Mouse (Mus musculus) adrenal gland (tissue): ENCODE measurements at regions not wholly inside any gene's neighbourhood (a gene's known extent, or its start where the extent isn't known, plus 50 kb on each side); places are given as distances from the start of the nearest gene placed in this dataset.

Source experiments
- intact Hi-C: fragments of 180-260 bp; cut with DNase I; formaldehyde crosslinking; loops from one replicate; pipeline ENCODE4 v1.15.1; 2025

DNA sequence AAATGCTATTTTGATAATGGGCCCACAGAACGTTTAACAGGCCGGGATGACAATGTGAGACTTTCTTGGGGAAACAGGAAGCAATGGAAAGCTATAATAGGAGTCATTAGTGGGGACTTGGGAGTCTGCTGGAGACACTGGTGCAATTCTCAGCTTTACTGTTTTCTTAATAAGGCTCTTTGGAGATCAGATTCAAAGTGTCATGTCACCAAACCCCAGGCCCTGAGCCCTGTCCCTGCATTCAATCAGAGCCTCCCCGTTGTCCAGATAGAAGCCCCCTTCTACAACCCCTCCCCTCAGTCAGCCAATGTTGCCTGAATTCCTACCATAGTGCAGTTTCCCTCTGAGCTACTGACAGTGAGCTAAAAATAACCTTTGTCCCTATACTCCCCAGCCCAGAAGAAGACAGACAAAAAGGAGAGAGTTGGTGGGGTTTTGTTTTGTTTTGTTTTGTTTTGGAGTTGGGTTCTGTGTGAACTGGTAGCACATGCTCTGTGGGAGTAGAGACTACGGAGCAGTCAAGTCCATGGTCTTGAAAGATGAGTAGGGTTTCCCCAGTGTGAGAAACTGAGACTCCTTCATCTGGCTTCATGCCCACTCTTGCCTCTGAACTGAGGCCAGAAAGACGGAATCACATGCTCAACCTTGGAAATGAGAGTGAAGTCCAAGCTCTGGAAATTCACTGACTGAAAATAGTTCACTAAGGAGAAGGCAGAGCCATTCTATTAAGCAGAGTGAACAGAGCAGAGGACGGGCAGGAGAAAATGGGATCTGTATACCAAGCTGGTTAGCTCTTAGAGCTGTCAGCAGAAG is 267.3 kb downstream of the Gm826 start:
- intact Hi-C loops = no loop called here

DNA sequence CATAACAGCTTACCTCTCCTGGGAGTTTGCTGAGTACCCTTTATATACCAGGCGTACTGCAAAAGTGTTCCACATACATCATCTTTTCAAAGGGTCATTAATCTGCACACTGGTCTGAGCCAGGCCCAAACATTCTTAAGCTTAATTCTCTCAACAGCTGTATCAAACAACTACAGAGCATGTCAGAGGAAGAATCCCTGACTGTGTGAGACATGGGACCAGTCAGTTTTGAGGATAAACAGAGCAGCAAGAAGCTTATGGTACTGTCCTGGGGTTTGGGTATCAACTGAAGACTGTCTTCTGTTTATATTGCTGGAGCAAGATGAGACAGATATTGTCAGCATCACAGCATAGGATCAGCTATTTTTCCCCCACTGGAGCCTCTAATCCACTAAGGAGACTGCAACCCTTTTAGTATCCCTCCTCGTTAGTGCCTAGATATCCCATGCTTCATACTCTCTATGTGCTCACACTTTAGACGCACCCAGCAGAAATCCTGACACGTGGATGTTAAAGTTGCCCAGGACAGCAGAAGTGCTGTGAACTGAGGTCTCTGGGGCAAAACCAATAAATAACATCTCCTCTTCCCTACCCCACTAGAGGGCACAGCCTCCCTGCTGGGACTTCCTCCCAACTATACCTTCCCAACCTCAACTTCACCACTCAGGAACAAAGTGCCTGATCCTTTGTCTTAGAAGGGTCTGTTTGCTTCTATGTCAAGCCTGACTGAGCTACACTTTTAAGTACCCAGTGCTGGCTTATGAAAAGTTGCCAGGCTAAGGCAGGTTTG is 271.6 kb downstream of the Gm826 start:
- intact Hi-C loops = loop anchor here (5.0 kb wide), 1 partner anchor 305 kb away; the partner anchor contains the start of gene Mafb

DNA sequence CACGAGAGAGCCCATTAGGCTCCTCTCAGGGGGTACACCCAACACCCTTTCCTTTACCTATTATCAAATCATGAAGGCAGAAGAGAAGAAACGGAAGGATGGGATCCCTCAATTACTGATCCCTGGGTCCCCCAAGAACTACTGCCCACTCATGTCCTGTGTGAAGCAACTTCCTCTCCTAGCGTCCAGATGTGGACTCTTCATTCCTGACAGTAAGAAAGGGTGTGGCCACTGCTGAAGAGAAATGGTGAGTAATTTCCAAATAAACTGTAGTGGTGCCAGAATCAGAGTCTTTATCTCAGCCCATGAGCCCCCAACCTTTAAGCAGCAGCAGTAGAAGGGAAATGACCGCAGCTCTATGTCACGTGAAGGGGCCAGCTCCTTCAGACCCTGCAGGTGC is 273.9 kb downstream of the Gm826 start:
- intact Hi-C loops = loop anchor here (5.0 kb wide), 1 partner anchor 307 kb away; the partner anchor contains the start of gene Mafb

DNA sequence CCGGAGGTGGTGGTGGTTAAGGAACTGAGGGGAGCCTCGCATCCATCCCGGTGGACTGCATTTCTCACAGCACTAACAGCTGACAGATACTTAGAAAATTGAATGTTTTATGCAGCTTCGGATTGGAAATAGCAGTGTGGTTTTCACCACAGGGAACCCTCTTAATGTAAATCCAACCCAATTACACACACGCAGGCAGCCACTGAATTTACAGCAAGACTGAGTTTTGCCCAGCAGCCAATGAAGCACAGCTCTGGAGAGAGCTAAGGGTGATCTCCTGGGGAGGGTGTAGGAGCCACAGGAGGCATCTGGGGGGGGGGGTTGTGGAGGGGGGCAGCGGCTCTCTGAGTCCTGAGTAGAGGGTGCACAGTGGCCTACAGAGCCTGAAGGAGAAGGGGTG is 276.8 kb downstream of the Gm826 start:
- intact Hi-C loops = no loop called here

DNA sequence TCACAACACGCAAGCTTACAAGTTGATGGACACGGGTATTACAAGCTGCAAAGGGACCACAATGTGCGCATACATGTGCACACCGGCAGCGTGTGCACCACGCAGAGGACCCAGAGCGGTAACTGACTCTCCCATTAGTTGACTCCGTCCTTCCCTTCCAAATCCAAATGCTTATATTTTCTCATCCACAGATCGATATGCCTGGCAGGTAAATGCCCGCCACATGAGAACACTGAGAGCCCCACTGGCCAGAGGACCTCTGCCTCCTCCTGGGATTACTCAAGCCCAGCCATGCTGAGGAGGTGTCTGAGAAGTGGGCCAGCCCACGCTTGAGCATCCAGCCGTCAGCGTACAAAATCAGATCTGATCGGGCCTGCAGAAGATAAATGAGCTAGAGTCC is 279.6 kb downstream of the Gm826 start:
- intact Hi-C loops = no loop called here

DNA sequence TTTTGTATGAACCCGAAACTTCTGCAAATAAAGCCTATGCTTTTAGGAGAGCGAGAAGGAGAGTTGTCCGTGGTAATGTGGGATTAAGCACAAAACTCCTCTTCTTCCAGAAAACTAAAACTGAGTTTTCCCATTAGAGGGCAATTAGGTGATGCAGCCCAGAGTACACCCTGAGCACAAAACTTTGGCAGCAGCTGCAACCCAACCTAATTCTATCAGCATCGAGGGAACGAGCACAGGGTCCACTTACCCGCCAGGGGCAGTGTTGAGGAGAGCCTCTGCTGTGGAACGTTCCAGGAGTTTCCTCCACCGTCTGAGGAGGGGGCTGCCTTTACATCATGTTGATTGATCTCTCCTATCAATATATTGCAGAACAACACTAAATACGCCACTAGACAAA is 285.7 kb downstream of the Gm826 start:
- intact Hi-C loops = no loop called here

DNA sequence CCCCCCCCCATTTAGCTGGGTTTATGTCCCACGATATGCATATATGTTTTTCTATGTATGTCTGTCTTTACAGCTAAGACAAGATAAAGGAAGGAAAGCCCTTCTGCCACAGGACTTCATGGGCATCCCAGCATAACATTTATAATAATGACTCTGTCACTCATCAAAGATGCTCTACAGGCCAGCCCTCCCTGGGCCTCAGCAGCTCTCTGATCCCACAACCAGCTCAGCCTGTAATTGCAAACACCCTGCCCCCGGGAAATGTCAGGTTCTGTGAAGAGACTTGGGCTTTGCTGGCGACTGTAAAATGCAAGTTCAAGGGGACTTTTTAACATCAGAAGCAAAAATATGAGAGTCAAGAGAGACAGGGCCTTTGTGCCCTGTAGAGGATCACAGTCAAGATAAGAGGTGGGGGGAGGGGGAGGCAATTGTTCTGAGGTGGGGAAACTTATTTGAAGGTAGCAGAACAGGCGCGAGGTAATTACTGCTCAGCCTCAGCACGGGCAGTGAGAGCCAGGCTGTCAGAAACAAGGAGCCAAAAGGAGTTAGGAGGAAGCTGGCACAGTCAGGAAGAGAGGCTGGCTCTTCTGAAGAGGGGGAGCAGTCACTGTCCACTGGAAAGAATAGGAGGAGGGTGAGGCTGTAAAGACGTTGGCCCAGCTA is 286.9 kb downstream of the Gm826 start:
- intact Hi-C loops = no loop called here

DNA sequence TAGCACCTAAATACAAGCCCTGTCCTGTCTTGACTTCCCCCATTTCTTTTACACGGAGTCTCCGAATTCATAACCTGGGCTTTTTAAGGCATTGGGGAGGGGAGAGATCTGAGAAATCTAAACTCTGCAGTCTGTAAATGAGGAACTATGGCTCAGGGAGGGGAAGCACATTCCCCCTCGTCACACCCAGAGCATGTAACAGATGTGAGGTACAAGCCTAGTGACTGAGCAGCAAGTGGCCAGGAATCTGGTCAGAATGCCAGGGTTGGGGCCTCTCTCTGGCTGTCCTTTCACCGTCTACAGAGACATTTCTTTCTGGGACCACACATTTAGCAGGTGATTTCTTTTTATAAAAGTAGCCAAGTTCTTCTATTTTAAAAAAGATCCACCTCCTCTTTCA is 289.4 kb downstream of the Gm826 start:
- intact Hi-C loops = no loop called here

DNA sequence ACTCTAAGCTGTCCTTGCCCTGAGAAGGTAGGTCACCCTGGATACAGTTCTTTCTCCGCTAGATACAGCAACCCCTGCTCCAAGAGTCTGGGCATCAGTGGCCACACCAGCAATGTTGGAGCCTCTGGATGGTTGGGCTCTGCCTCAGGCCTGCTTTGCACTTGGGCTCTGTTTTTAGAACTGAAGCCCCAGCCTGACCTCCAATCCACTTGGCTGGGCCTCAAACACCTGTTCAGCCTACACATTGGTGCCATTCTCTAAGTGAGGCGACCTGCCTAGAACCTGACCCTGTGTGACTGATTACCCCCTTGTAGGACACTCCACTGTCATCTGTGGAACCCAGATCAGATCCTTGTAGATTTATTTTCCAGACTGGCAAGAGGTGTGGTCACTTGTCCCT is 289.8 kb downstream of the Gm826 start:
- intact Hi-C loops = no loop called here

DNA sequence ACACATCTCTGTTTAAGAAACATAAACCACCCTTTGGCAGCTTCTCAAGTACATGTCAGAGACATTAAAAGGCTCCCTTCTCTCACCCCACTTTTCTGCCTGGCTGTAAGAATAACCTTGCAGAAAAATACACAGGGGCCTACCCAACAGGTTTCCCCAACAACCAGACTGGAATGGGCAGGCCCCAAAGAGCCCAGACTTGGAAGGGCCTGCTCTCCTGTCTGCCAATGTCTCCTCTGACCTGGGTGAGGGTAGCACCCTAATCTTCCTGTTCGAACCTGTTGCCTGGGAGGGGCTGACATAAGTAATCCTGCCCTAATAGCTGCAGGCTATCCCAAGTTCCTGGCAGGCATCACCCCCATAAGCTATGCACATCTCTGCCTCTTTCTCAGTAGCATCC is 304.5 kb downstream of the Gm826 start:
- intact Hi-C loops = no loop called here

DNA sequence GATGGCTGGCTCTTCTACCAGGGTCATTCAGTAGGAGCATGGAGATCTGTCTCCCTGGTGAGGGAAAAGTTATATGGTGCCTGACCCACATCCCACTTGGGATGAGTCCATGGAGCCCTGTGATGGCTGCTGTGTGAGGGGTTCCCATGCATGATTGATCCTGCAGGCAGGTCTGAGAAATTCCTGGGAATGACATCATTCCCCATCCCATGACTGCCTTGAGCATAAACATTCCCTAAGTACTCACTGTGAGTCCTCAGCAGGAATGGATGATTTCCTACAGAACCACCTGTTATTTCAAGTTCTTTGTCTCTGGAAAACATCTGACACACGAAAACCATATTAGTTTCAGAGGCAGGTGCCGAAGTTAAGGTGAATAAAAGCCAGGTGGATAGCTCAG is 305.5 kb downstream of the Gm826 start:
- intact Hi-C loops = no loop called here

DNA sequence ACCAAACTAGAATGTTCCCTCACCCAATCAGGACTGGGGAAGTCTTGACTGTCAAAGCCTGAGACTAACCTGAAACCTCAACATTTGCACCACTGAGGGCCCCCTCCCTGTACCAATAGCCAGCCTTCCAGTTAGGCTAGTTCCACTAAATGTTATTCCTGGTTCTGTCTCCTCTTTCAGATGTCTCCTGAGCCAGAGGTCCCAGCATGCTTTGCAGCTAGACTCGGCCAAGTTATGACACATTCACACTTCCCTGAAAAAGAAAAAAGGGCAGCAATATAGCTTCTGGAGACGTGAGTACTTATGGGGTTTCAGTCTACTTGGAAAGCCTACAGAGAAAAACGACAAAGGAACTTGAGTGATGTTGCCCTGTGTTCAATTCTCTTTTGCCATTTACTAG is 308.1 kb downstream of the Gm826 start:
- intact Hi-C loops = no loop called here

DNA sequence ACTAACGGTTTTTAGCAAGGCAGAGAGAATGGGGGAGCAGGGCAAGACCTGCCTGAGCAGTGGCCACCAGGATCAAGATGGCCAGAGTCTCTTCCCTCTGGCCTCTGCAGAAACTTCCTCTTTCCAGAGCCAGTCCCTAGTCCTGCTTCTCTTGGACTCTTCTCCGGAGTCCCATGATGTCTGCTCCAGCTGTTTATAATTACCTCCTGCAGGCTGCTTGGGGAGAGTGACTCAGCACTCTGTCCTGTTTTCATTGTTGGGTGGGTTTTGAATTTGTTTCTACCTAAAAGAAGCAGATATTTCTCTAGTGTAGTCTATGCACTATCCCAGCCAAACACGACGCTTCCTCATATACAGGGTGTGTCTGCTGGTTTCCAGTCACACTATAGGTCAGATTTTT is 312.4 kb downstream of the Gm826 start:
- intact Hi-C loops = no loop called here

DNA sequence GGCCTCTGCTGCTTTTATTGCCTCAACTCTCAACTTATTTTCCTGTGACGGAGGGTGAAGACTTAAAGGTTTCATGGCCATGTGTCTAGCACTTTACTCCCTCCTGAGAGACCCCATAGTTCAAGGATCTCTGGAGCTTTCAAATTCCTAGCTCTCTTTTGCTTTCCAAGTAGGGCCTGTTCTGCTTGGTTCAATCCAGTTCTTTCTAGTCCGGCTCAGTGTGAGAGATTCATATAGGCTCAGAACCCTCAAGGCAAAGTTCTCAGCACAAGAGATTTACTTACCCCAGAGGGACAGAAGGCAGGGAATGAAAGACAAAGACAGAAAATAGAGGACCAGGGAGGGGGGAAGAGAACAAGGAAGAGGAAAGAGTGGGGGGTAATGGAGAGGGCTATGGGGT is 313.1 kb downstream of the Gm826 start:
- intact Hi-C loops = no loop called here

DNA sequence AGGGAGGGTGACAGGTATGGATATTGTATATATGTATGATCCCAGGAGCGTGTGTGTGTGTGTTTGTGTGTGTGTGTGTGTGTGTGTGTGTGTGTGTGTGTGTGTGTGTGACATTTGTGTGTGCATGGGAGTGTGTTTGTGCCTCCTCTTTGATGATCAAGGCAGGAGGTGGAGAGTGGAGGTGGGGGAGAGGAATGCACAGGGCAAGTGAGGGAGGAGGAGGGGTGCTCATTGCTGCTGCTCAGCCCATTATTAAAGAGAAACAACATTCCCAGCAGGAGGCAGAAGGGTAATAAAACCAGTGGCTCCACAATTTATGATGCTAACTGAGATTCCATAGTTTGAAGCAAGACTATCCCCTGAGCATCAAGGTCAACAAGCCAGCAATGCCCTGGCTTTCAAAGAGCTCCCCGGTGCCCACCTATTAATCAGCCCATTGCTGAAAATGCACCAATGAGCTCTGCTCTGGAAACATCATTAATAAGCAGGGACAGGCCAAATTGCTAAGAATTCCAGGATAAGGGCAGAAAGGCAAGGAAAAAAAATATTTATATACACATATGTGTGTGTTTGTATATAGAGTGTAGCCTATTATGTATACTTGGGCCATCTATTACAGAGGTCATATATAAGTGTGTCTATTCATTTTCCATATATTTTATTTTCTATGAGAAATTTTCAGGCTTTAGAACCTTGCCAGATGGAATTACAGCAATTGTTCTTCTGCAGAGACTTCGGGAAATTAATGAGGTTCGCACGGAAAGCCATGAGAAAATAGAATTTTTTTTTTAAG is 316.7 kb downstream of the Gm826 start:
- intact Hi-C loops = no loop called here

DNA sequence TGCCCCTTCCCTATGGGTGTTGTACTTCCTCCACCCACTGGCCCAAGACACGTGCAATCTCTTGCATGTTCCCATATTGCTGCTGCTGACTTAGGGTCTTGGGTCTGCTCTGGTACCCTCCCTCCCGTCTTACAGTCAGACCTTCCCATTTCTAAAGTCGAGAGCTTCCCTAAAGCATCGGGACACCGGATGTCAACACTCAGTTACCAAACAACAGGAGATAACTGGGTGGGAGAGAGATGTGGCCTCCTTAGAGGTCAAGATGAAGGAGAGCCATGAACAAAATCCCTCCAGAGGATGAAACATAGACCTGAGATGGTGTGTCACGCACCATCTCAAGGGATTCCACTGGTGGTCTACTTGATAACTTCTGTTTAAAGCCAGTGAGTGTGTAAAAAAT is 322.5 kb downstream of the Gm826 start:
- intact Hi-C loops = no loop called here

DNA sequence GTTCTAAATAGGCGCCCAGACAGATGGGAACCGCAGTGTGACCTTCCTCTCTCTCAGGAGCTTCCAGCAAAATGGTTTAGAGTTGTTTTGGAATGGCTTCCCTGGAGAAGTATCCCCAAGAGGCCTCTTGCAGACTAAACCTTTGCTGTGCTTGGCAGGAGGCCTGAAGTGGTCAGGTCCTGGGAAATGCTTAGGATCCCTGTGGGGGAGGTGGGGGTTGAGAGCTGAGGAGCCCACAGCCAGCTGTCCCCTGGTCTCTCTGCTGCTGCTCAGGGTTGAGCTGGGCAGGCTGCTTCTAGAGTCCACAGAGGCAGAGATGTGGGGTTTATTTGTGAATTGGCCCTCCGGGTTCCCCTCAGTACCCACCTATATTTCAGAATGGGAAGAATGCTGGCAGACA is 331.3 kb downstream of the Gm826 start:
- intact Hi-C loops = loop anchor here (5.0 to 10.0 kb wide), 3 partner anchors 355 to 950 kb away; no protein-coding TSS in a partner anchor

DNA sequence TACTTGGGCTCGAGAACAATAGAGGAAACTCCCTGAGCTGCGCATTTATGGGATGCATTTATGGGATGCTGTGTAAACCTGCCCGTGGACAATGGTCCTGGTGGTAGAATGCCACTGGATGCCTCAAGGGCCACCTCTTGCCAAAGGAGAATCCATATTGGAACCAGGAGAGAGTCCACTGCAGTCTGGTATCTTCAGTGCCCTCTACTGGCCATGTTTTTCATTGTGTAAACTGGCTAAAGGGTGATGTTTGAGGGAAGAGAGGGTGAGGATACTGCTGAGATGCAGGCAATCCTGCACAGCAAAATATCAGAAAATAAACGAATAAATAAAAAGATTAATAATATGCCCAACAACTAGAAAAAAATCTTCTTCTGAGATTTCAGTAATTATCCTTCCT is 333.5 kb downstream of the Gm826 start:
- intact Hi-C loops = loop anchor here (5.0 to 10.0 kb wide), 3 partner anchors 353 to 948 kb away; no protein-coding TSS in a partner anchor

DNA sequence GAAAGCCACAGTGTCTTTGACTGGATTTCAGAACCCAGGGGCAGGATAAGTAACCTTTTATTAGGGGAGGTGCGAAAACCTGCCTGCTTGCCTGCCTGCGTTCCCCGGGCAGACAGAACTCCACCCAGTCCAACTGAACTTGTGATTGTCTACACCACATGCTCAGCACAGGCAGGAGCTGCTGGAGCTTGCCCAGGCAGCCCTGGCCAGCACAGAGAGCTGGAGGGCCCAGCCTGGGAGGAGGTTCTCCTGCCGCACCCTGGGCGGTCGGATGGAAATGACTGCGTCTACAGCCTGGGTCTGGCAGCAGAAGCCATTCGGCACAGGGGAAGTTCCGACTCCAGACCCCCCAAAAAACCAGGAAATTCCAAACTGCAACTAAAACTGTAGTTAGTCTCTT is 336.6 kb downstream of the Gm826 start:
- intact Hi-C loops = no loop called here

DNA sequence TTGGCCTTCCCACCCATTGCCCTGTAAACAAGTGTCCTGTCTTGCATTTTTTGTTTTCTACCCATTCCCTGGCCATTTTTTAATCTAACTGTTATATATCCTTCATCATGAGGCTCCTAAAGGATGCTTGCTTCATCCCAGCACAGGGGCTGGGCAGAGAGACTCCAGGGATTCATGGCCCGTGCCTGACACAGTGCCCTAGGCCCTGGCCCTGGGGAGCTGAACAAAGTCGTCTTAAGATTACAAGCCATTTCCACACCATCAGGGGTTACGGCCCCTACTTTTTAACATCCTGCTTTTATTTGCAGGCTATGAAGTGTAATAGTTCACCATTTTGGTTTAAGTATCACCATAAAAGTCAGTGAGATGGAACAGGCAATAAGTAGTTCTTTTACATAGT is 339.5 kb downstream of the Gm826 start:
- intact Hi-C loops = no loop called here

DNA sequence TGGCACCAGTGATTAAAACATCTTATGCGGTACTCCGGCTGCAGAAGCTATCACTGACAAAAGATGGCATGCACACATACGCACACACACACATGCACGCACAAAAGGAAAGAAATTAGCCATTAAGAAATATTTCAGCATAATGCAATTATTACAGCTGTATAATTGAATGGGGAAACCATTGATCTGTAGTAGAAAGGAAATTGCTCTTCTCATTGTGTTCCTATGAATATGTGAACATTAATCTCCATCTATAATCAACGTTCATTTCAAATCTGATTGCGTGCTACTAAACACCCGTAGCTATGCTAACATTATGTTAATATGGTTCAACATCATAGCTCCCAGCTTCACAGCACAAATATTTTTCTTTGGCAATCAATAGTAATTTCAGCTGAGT is 347.2 kb downstream of the Gm826 start:
- intact Hi-C loops = no loop called here
